Mouse (Mus musculus) skeletal muscle tissue, adult 2 months (tissue): Measurements from ENCODE around the gene Zfp938.

Experiments
- DNase-seq: peaks from one replicate; pipeline ENCODE4 v3.0.0-alpha.2; 2012; ENCODE audit warnings: low read depth, low spot score

Gene Zfp938

DNA sequence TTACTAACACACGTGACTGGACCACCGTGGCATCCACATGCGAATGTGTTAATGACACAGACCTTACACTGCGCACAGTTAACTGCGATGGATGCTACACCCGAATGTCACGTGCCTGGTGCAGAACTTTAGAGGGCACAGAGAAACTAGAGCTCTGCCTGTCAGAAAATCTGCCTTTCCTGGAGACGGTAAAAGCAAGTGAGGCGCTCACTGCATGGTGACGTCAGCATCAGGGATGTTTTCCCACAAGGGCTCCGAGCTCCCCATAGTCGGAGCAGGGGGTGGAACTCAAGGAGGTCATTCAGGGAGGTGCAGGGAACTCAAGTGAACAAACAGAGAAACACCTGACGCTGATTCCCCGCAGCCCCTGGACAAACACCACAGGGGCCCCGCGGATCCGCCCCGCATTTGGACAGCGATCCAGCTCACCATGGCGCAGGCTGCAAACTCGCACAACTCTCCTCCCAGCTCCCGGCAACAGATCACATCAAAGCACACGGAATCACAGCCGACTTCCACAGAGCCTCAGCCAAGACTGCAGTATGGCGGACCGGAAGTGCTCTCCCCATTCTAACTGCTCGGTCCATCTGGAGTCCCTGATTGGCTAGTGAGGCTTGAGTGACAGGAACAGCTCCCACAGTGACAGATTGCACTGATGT, at the start of gene Zfp938:
Gene Zfp938 (minus strand): TSS at position 539 of the 659 bp plus-strand sequence.
- DNase-seq: peak; percentile 78

GRCm38 (mm10) chr10:82257331-82257730, 16.3 kb upstream of the Zfp938 start:
- DNase-seq: no peak

DNA sequence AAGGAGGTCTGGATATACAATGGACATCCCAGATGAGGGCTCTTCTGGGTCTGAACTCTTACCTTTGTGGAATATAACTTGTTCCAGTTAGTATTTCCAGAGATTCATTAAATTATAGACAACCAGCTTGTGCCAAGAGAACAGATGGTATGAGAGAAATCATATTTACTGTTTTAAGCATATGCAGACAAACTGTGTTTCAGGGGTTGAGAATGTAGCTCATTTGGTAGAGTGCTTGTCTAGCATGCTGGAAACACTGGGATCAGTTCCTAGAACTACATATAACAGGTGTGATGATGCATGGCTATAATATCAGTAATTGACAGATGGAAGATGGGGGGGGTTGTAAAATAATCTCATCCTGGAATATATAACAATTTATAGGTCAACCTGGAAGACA, 3.9 kb upstream of the Zfp938 start:
- no peak for DNase-seq

DNA sequence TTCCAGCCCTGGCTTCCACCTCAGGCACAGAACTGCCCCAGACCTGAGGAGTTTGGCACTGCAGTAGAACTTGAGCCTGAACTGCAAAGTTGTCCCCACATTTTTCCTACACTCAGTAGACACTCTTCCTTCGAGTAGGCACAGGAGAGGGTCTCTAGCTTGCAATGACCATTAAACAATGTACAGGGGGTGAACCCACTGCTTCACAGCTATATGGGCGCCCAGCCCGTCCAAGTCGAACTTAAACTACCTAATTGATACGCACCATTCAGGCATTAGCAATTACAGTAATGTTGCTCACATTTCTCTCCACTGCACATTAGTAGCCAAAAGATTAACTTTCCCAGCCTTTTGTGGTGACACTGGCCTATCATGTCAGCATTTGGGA, 315 bp upstream of the Zfp938 start:
- DNase-seq: no peak

GRCm38 (mm10) chr10:82178257-82179064, 62.6 kb downstream of the Zfp938 start:
- peak; percentile 72 for DNase-seq
